Mouse (Mus musculus) brain, embryonic 14.5 days (tissue): ENCODE measurements around the gene Wdr90.

Source experiments
- CTCF ChIP-seq: fragments of 200-500 bp; IDR thresholded peaks from 2 replicates; pipeline ENCODE4 v1.5.1; 2012; ENCODE audit warnings: inconsistent platforms, mild to moderate bottlenecking, moderate library complexity, borderline replicate concordance; ENCODE audit not compliant: insufficient read depth, insufficient read length; ENCODE audit errors: extremely low read depth
- POLR2A ChIP-seq: fragments of 200-500 bp; IDR thresholded peaks from 2 replicates; pipeline ENCODE4 v1.6.1; 2012; ENCODE audit warnings: mild to moderate bottlenecking, inconsistent platforms, borderline replicate concordance; ENCODE audit not compliant: poor library complexity, insufficient read depth, insufficient read length, severe bottlenecking; ENCODE audit errors: extremely low read depth

DNA sequence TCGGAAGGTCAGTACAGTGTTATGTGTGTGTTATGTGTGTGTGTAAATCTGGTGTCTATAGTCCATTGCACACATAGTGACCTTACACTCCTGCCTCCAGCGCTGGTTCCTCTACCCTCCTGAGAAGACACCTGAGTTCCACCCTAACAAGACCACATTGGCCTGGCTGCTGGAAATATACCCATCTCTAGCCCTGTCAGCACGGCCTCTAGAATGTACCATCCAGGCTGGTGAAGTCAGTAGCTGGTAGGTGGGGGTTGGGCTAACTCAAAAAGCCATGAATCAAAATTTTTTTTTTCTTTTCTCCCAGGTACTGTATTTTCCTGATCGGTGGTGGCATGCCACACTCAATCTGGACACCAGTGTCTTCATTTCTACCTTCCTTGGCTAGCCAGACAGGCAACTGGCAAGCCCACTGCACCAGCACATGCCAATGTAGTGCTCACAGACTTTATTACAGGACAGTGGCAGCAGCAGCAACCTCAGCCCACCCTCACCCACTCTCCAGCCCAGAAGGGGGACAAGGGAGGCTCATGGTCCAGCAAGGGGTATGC lies 31.0 kb downstream of the Wdr90 start:
- TF ChIP-seq CTCF (no peak), POLR2A (no peak)
